ENCODE assay signal across 21 mouse cellular contexts in the genomic region with DNA sequence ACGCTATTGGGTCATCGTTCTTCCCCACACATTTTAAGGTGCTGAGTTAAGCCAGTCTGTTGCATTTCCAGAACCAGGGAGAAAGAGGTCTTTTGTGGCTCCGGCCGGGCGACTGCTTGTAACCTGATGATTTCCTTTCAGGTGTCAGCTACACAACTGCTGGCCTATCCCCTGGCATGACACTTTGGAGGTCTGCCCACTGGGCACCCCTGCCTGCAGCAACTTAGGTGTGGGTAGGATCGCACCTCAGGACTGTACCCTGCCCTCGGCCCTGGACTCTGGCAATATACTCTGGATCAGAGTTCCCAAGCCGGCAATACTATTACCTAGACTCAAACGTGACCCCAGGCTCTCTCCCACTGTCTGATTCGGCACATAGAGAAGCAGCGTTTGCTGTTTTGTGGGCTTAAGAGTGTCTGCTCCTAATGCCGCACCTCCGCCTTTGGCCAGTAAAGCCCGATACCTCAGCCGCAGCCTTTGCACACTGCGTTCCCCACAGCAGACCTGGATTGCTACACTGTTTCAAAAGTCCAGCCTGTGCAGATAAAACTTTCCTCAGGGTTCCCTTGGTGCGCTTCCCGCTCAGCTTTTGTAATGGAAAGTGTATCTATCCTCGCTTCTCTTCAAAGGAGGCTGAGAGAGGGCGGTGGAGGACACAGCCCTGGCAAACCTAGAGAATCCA. TPM values are rescaled to one million over a fixed set of nuclear protein-coding genes. Genes with fewer than 3 reads are reported as not detected.
DNase-seq lines count a peak whose midpoint lies in the region; ATAC-seq lines count a peak whose summit lies in the region.
"Had no signal": no experiment of that assay in that cellular context is flagged by ENCODE, and none has a peak within 500 bp of the region (broad histone marks: within the 10 kb centered on the region; RNA-seq: fewer than 3 reads in every experiment).

No protein-coding gene starts in this region.

- intact Hi-C loops in heart, postnatal 25 days (cut with DNase I): no loop called here

- H3K27ac ChIP-seq in heart, embryonic 11.5 days (ENCODE audit: low read depth, low read length): no peak overlapping the region
- no peak overlapping the region for H3K27ac ChIP-seq in limb, embryonic 13.5 days
- H3K27ac ChIP-seq in limb, embryonic 10.5 days: no peak overlapping the region
- H3K27ac ChIP-seq: embryonic facial prominence, embryonic 15.5 days; hindbrain, embryonic 12.5 days; neural tube, embryonic 15.5 days had no signal

- no peaks in the 10 kb centered on the region for H3K9me3 ChIP-seq in heart, embryonic 11.5 days (replicated peaks; ENCODE audit: control insufficient read depth, low read length)
- H3K9me3 ChIP-seq in limb, embryonic 13.5 days: no peaks in the 10 kb centered on the region
- H3K9me3 ChIP-seq in limb, embryonic 10.5 days (replicated peaks): no peaks in the 10 kb centered on the region
- H3K9me3 ChIP-seq: embryonic facial prominence, embryonic 15.5 days; hindbrain, embryonic 12.5 days; neural tube, embryonic 15.5 days had no signal

- no peak for DNase-seq in heart, postnatal 25 days (ENCODE audit: low spot score)
- DNase-seq in limb, embryonic 10.5 days (ENCODE audit: low spot score): no peak
- peak; percentile 63 for DNase-seq in kidney, adult 9 months
- peak; percentile 83 for DNase-seq in testis, postnatal 14 days (ENCODE audit: low spot score)
- DNase-seq in ovary, postnatal 10 days (ENCODE audit: low spot score): no peak
- DNase-seq: adrenal gland, adult 8-10 months; cerebellum, adult 9-10 months; liver; lung, adult 18-20 months; lung, postnatal 14 days; right cerebral cortex, postnatal 14 days; spleen, adult 18-20 months had no signal

- H3K9ac ChIP-seq in heart, embryonic 11.5 days (ENCODE audit: low read depth, low read length): no peak overlapping the region
- 0 out of 2 replicates have a peak overlapping the region, but pooled peaks have one; percentile 25 for H3K9ac ChIP-seq in limb, embryonic 13.5 days
- H3K9ac ChIP-seq: embryonic facial prominence, embryonic 15.5 days; hindbrain, embryonic 12.5 days; neural tube, embryonic 15.5 days had no signal

- no peaks in the 10 kb centered on the region for H3K36me3 ChIP-seq in heart, embryonic 11.5 days (ENCODE audit: control insufficient read depth, insufficient read depth, low read length)
- no peaks in the 10 kb centered on the region for H3K36me3 ChIP-seq in limb, embryonic 13.5 days
- H3K36me3 ChIP-seq in limb, embryonic 10.5 days: no peaks in the 10 kb centered on the region
- H3K36me3 ChIP-seq: embryonic facial prominence, embryonic 15.5 days; hindbrain, embryonic 12.5 days; neural tube, embryonic 15.5 days had no signal

- WGBS in heart, embryonic 11.5 days (ENCODE audit: insufficient replicate concordance): 50% methylated on average over 20 of the region's 20 CpGs
- WGBS in limb, embryonic 13.5 days: 52% methylated on average over 20 of the region's 20 CpGs
- WGBS in limb, embryonic 10.5 days: 60% methylated on average over 20 of the region's 20 CpGs

- H3K4me1 ChIP-seq in heart, embryonic 11.5 days (ENCODE audit: control insufficient read depth, insufficient read depth, low read length): no peaks in the 10 kb centered on the region
- no peaks in the 10 kb centered on the region for H3K4me1 ChIP-seq in limb, embryonic 13.5 days
- no peaks in the 10 kb centered on the region for H3K4me1 ChIP-seq in limb, embryonic 10.5 days
- H3K4me1 ChIP-seq: embryonic facial prominence, embryonic 15.5 days; hindbrain, embryonic 12.5 days; neural tube, embryonic 15.5 days had no signal

- no peaks in the 10 kb centered on the region for H3K27me3 ChIP-seq in heart, embryonic 11.5 days (ENCODE audit: control insufficient read depth, insufficient read depth, low read length)
- peaks cover 14% of the 10 kb centered on the region for H3K27me3 ChIP-seq in limb, embryonic 13.5 days
- H3K27me3 ChIP-seq in limb, embryonic 10.5 days (ENCODE audit: low read depth, poor library complexity, severe bottlenecking): peaks cover 17% of the 10 kb centered on the region
- H3K27me3 ChIP-seq: CH12.LX had no signal

- ATAC-seq in heart, embryonic 11.5 days (replicated peaks; ENCODE audit: insufficient number of reproducible peaks, low FRiP score, low TSS enrichment): no peak
- ATAC-seq in limb, embryonic 13.5 days (ENCODE audit: low FRiP score, low read depth): no peak
- ATAC-seq: forebrain, embryonic 16.5 days; midbrain, embryonic 16.5 days had no signal

- H3K4me2 ChIP-seq in heart, embryonic 11.5 days: peak overlapping the region; percentile 24; the same call in 1 of the 2 replicates
- H3K4me2 ChIP-seq in limb, embryonic 13.5 days (replicated peaks): no peak overlapping the region
- H3K4me2 ChIP-seq: embryonic facial prominence, embryonic 15.5 days; hindbrain, embryonic 12.5 days; neural tube, embryonic 15.5 days had no signal

- no peak overlapping the region for H3K4me3 ChIP-seq in heart, embryonic 11.5 days (ENCODE audit: low read depth, low read length)
- H3K4me3 ChIP-seq in limb, embryonic 13.5 days: no peak overlapping the region
- no peak overlapping the region for H3K4me3 ChIP-seq in limb, embryonic 10.5 days
- H3K4me3 ChIP-seq: embryonic facial prominence, embryonic 15.5 days; hindbrain, embryonic 12.5 days; megakaryocyte, embryonic 14.5 days; neural tube, embryonic 15.5 days had no signal

RNA-seq across cellular contexts. Expression of a gene that starts 12.5 kb away (rescaled TPM):
- polyA plus RNA-seq in heart, embryonic 11.5 days (2014; fragmentation: Nextera tagmentation; extraction: Ambion mirVana): 17.2 and 19.0 TPM in 2 replicates
- 1 to 10 TPM; 2.4 to 3.9 TPM for total RNA-seq in heart, postnatal 25 days (2021)
- 37.6 and 38.9 TPM in 2 replicates for polyA plus RNA-seq in limb, embryonic 13.5 days (2015; fragmentation: Nextera tagmentation; extraction: Ambion mirVana)
- 44.4 and 57.3 TPM in 2 replicates for polyA plus RNA-seq in limb, embryonic 10.5 days (2016; fragmentation: Nextera tagmentation; extraction: Ambion mirVana)

Comparison
In these comparisons a context has a peak if more than half of its experiments do, and no peak if none do; other contexts are left out.
1. DNase-seq: peak in kidney, adult 9 months (single experiment) and testis, postnatal 14 days (single experiment); none in heart, postnatal 25 days (single experiment), limb, embryonic 10.5 days (single experiment) and ovary, postnatal 10 days (single experiment).